Mouse (Mus musculus) lung, postnatal 25 days (tissue): ENCODE measurements around the gene Kctd4.
"Not testable (repeated sequence)": the region's sequence is repeated elsewhere in the genome, so short reads cannot be mapped to it uniquely, and the experiment has no call there.

Experiments used
- DNase-seq: peaks from one replicate; pipeline ENCODE4 v3.0.0; 2022; ENCODE audit warnings: low spot score

Kctd4 gene

GRCm38 (mm10) chr14:75954766-75955165, at the start of gene Kctd4:
Kctd4 (plus strand) TSS chr14:75955009.
- no peak for DNase-seq

DNA sequence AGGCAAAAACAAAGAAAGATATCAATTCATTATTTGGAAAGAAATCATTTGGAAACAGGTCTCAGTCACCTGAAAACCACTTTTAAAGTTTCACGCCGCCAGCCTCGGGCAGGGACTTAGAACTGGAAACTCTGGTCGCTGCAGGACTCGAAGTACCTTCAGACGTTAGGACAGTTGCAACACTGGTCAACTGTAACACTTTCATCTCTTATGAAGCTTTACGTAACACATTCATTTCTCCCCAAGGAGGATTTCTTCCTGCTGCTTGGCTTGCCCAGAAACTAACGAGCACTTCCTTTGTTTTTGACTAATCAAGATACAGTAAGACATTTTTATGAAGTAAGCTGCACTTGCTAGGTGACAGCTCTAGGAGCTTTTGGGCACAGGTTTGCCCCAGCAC, 47.9 kb upstream of the Kctd4 start:
- no peak for DNase-seq

GRCm38 (mm10) chr14:75911968-75912367, 42.8 kb upstream of the Kctd4 start:
- DNase-seq: peak; percentile 37

DNA sequence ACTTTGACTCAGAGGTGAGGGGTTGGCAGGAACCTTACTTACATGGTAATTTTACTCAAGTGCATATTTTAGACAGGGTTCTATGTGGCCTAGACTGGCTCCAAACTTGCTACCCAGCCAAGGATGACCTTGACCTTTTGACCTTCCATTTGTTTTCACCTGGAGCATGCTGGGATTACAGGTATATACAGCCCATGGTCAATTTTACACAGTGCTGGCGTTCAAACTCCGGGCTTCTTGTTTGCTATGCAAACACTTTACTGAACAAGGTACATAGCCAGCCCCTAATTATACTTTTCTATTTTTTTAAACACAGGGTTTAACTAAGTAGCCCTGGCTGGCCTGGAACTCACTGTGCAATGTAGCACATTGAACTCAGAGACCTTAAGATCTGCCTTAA, 42.1 kb upstream of the Kctd4 start:
- no peak for DNase-seq

- DNase-seq: no peak
Observed at GRCm38 (mm10) chr14:75923314-75924052, 31.3 kb upstream of the Kctd4 start.

DNA sequence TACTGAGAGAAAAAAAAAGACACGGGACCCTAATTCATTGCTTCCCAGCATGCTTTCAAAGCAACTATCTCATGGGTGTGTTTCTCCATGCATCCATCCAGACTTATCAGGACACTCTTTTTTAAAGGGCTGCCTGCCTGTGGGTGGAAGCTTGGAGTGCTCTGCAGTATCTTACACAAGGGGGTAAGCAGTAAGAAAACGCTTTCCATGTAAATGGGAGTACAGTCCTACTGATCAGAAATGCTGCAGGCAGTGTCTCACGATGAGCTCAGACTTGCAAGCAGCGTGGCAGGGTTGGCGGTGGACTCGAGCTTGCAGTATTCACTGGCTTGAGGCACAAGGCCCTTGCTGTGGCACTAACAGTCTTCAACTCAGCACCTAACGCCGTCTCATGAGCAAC, 25.1 kb upstream of the Kctd4 start:
- DNase-seq: not testable (repeated sequence)

GRCm38 (mm10) chr14:75931266-75931665, 23.5 kb upstream of the Kctd4 start:
- DNase-seq: no peak

GRCm38 (mm10) chr14:75934359-75934758, 20.4 kb upstream of the Kctd4 start:
- no peak for DNase-seq

DNA sequence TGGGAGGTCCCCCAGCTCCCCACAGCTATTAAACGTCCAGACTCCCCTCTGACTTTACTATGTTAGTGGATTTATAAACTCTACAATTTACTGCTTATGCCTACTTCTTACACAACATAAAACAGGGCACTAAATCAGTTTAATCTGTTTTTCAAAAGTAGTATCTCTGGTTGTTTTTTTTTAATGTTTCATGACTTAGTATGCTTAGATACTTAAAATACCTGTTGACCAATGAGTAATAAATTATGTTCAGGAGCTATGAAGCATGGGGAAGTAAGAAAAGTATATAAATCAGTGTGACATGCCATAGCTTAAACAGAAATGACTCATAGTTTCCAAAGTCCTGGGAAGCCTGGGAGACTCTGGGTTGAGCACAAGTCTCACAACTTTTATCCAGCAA, 17.1 kb upstream of the Kctd4 start:
- DNase-seq: no peak

DNA sequence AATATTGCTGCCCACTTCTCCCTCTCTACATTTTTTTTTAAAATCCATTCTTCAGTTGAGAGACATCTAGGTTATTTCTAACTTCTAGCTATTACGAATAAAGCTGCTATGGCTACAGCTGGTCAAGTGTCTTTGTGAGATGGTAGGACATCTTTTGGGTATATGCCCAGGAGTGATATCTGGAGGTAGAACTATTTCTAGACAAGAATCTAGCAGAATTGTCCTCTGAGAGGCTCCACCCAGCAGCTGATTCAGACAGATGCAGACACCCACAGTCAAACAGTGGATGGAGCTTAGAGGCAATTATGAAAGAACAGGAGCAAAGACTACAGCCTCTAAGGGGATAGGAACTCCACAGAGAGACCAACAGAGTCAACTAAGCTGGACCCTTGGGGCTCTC, 13.3 kb upstream of the Kctd4 start:
- no peak for DNase-seq

DNA sequence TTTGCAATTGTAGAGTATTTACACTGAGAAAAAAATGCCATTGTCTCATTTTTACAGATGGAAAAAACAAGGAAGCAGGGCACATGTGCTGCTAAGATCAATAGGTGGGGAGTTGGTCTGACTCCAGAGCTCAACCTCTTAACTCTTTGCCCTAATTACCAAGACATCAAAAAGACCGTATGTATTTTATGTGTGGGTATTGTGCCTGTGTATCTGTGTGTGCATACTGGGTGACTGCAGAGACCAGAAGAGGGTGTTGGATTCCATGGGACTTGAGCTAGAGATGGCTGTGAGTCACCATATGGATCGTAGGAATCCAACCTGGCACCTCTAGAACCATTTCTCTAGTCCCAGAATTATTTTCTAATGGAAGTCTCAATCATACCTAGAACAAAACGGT, 12.4 kb upstream of the Kctd4 start:
- DNase-seq: no peak

- no peak for DNase-seq
Observed at GRCm38 (mm10) chr14:75947674-75948073, 7.1 kb upstream of the Kctd4 start.

DNA sequence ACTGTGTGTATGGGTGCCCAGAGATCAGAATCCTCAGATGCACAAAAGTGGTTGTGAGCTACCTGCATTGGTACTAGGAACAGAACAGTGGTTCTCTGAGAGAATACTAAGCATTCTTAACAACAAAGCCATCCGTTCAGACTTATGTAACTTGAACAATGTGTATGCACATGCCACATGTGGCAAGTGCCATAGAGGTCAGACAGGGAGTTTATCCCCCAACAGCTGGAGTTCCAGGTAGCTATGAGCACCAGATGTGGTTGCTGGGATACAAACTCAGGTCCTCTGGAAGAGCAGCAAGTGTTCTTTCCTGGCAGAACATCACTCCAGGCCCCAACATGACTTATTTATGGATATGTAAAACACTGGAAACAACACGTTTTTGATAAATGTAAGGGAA, 1.8 kb upstream of the Kctd4 start:
- DNase-seq: no peak

GRCm38 (mm10) chr14:75962250-75962649, 7.4 kb downstream of the Kctd4 start:
- DNase-seq: no peak

DNA sequence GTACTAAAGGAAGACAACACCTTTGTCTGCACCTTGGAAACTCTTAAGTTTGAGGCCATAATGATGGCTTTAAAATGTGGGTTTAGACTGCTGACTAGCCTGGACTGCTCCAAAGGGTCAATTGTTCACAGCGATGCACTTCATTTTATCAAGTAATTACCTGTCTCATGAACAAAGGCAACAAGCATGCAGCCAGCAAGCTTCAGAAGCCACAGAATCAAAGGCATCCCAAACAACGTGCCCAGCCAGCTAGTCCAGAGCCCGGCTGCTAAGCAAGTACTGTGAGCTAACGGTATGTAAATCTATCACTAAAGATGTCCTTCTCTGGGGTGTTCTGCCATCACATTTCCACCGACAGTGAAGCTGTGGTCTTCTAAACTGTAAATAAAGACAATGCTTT, 8.4 kb downstream of the Kctd4 start:
- DNase-seq: no peak

DNA sequence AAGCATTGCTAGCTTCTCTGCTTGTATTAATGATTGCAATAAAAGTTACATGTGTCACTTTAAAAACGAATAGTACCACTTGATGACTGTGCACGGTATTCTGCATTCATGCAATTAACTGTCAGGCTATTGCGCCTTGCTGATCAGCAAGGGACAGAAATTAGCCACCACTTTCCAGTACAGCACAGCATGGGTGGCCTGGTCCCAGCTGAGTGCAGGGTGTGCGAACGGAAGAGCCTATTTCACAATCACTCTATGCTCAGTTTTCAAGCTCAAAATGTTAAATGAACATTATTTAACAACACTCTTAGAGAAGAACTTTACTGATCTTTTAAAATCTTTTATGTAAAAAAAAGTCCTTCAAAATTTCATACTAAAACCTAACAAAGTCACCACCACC, 9.2 kb downstream of the Kctd4 start:
- DNase-seq: no peak

DNA sequence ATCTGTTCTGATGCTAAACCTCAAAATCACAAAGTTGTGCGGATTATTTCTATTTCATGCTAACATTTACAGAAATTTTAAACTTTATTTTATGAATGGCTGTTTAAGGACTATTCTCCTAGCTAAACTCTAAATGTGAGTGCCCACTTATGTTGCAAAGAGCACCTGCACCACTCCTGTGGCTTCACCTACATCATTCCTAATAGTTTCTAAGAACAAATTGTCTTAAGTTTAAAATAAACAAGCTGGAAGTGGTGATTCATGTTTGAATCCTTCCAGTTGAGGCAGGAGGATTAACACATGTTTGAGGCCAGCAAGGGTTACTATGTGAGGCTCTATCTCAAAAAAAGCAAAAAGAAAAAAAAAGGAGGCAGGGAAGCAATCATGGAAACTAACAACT, 9.6 kb downstream of the Kctd4 start:
- DNase-seq: no peak

DNA sequence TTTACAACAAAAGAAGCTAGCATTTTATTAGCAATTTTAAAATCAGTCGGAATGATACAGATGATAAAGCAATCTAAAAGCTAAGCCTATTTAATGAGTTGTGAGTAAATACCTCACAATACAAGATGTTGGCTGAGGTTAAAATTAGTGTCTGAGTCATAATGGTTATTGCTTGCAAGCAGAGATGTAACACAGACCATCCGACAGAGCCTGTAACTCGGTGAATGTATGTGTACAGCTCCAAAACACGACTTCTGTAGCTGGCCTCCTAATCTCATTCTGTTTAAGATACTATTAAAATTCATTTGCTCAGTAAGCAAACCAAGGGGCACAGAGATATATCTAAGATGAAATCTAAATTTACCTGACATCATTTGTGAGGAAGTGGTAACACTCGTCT, 12.5 kb downstream of the Kctd4 start:
- no peak for DNase-seq

DNA sequence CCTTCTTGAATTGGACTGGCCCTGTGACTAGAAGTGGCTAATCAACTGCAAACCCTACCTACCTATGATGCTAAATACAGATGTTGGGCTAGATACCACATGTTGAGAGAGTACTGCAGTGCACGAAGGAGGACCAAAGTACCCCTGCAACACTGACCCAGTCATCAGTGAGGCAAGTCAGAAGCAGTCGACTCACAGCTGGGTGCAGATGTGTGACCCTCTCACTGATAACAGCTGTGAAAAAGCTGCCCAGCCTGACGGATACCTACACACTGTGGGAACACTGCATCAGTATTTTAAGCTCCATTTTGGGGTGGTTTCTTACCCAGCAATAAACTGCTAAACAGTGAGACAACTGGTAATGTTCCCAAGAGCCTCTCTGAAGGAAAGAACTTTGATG, 21.3 kb downstream of the Kctd4 start:
- DNase-seq: no peak

DNA sequence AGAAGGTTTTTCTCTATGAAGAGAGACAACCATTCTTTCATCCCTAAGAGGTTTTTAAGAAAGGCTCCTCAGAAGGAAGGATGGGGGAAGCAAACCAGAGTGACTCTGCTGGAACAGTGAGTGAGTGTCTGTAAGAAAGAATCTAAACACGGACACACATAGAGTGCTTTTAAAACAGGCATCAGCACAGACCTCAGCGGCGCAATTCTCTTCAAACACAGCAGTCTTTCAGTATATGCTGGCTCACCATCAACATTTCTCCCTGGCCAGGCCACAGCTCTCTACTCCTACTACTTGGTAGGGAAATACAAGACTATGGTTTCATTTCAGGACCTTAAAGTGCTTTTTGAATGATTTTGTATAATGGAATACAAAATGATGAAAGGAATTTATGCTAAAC, 26.4 kb downstream of the Kctd4 start:
- DNase-seq: no peak

GRCm38 (mm10) chr14:75983891-75984290, 29.1 kb downstream of the Kctd4 start:
- no peak for DNase-seq

- DNase-seq: no peak
Observed at GRCm38 (mm10) chr14:75985112-75985511, 30.3 kb downstream of the Kctd4 start.

DNA sequence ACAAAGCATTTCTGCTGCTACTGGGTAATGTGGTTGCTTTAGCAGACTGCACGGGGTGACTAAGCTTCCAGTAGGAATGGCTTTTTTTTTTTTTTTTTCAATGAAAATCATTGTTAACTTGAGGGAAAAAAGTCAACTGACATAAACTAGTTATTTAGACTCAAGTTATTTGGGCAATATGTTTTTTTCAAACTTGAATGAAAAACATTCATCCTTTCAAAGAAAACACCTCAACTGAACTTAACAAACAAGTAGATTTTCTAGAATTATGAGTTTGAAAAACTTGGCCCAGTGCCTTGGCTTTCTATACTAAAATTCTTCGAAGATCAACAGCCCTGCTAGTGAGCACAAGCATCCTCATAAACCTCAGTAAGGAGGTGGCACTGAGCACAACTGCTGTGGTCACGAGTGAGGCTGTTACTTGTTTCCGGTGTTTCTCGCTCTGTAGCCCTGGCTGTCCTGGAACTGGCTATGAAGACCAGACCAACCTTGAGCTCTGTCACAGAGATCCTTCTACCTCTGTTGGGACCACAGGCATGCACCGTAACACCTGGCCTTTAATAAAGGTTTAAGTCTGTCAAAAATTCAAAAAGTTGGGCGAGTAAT, 32.2 kb downstream of the Kctd4 start:
- no peak for DNase-seq

- DNase-seq: no peak
Observed at GRCm38 (mm10) chr14:75989168-75989567, 34.4 kb downstream of the Kctd4 start.
